Mouse (Mus musculus) intestine, embryonic 16.5 days (tissue): ENCODE results near the gene Max. TPM values are rescaled to one million over a fixed set of nuclear protein-coding genes. Genes with fewer than 3 reads are reported as not detected.

Source experiments
- ATAC-seq: fragments of 200-750 bp; cut with Nextera tagmentation; 2 replicates; pipeline ENCODE4 v1.8.0; 2017; ENCODE audit warnings: moderate TSS enrichment, moderate library complexity
- H3K27ac ChIP-seq: fragments of 300-500 bp; sonication (generic); 2 replicates; pipeline ENCODE4 v1.5.1; 2014; ENCODE audit warnings: mild to moderate bottlenecking, low read length
- H3K27me3 ChIP-seq: fragments of 300-500 bp; sonication (generic); replicated peaks from 2 replicates; pipeline ENCODE4 v1.6.1; 2014; ENCODE audit warnings: low read length, control low read depth, mixed read lengths; ENCODE audit not compliant: control insufficient read depth, insufficient read depth
- H3K36me3 ChIP-seq: fragments of 300-500 bp; sonication (generic); 2 replicates; pipeline ENCODE4 v1.6.1; 2014; ENCODE audit warnings: low read length, control low read depth; ENCODE audit not compliant: control insufficient read depth, insufficient read depth
- H3K4me1 ChIP-seq: fragments of 300-500 bp; sonication (generic); 2 replicates; pipeline ENCODE4 v1.6.1; 2014; ENCODE audit warnings: low read length, control low read depth, mixed read lengths; ENCODE audit not compliant: control insufficient read depth, insufficient read depth
- H3K4me2 ChIP-seq: fragments of 300-500 bp; sonication (generic); 2 replicates; pipeline ENCODE4 v1.6.1; 2014; ENCODE audit warnings: low read depth, low read length, control low read depth
- H3K4me3 ChIP-seq: fragments of 300-500 bp; sonication (generic); 2 replicates; pipeline ENCODE4 v1.5.1; 2014; ENCODE audit warnings: mild to moderate bottlenecking, low read length
- H3K9ac ChIP-seq: fragments of 300-500 bp; sonication (generic); 2 replicates; pipeline ENCODE4 v1.6.1; 2014; ENCODE audit warnings: low read depth, low read length
- H3K9me3 ChIP-seq: fragments of 300-500 bp; sonication (generic); 2 replicates; pipeline ENCODE4 v1.6.1; 2016; ENCODE audit warnings: low read length, control low read depth; ENCODE audit not compliant: control insufficient read depth
- WGBS: fragments of 180-500 bp; shearing (Covaris S2); extraction: QIAGEN DNeasy Blood & Tissue Kit; methylation state at CpG from one replicate; pipeline ENCODE4 v1.1.7; 2014; 5-methylcytosine and 5-hydroxymethylcytosine counted together
- polyA plus RNA-seq: library from polyadenylated mRNA; unstranded; fragments of >200 nt; fragmentation: Nextera tagmentation; extraction: Ambion mirVana; gene quantifications from 2 replicates; pipeline ENCODE4 v1.2.1, GENCODE M21; 2015

The Max gene
- polyA plus RNA-seq, 1 experiment from 2014 or later = 15.0 TPM

GRCm38 (mm10) chr12:76897006-76897405, 65.0 kb downstream of the Max start:
- Histone ChIP-seq H3K27ac (no peak overlapping the region), H3K4me2 (no peak overlapping the region), H3K9ac (no peak overlapping the region), H3K4me1 (no peaks in the 10 kb centered on the region), H3K27me3 (no peaks in the 10 kb centered on the region), H3K9me3 (no peaks in the 10 kb centered on the region), H3K36me3 (no peaks in the 10 kb centered on the region; the same call in 1 of the 2 replicates), H3K4me3 (no peak overlapping the region)
- 90% methylated on average over 10 of the region's 10 CpGs for WGBS
- no peak for ATAC-seq

DNA sequence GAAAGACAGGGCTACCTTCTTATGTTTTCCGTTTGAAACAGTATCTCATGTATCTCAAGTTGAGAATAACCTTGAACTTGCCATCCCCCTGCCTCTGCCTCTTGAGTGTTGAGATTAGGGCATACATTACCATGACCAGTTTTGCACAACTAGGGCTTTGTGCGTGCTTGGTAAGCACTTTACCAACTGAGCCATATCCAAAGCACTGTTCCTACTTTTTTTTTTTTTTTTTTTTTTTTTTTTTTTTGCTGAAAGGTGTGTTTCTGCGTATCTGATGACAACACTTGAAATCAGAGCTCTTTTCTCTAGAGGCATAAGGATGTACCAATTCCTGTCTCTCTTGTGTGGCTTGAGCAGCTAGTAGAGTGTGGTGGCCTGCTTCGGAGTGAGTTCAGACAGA, 65.4 kb downstream of the Max start:
- WGBS = 92% methylated on average over 4 of the region's 4 CpGs
- Histone ChIP-seq H3K27ac (no peak overlapping the region), H3K4me2 (no peak overlapping the region), H3K4me3 (no peak overlapping the region), H3K9me3 (no peaks in the 10 kb centered on the region), H3K9ac (no peak overlapping the region), H3K27me3 (no peaks in the 10 kb centered on the region), H3K4me1 (no peaks in the 10 kb centered on the region), H3K36me3 (peaks cover 2% of the 10 kb centered on the region; the same call in 1 of the 2 replicates)
- no peak for ATAC-seq

- H3K4me3 ChIP-seq = no peak overlapping the region
- H3K4me1 ChIP-seq = no peaks in the 10 kb centered on the region
- H3K36me3 ChIP-seq = peaks cover 2% of the 10 kb centered on the region; the same call in 1 of the 2 replicates
- no peak overlapping the region for H3K27ac ChIP-seq
- no peaks in the 10 kb centered on the region for H3K9me3 ChIP-seq
- no peak overlapping the region for H3K4me2 ChIP-seq
- peak; percentile 55 for ATAC-seq
- no peaks in the 10 kb centered on the region for H3K27me3 ChIP-seq
- WGBS = 51% methylated on average over 7 of the region's 7 CpGs
- no peak overlapping the region for H3K9ac ChIP-seq
These were observed 66.2 kb downstream of the Max start for GRCm38 (mm10) chr12:76895777-76896176.

- H3K36me3 ChIP-seq = peaks cover 2% of the 10 kb centered on the region; the same call in 1 of the 2 replicates
- no peaks in the 10 kb centered on the region for H3K4me1 ChIP-seq
- H3K27ac ChIP-seq = no peak overlapping the region
- H3K9ac ChIP-seq = no peak overlapping the region
- H3K27me3 ChIP-seq = no peaks in the 10 kb centered on the region
- no peak overlapping the region for H3K4me2 ChIP-seq
- 73% methylated on average over 10 of the region's 10 CpGs for WGBS
- ATAC-seq = no peak
- no peaks in the 10 kb centered on the region for H3K9me3 ChIP-seq
- no peak overlapping the region for H3K4me3 ChIP-seq
These were observed 67.0 kb downstream of the Max start for GRCm38 (mm10) chr12:76894792-76895559.

DNA sequence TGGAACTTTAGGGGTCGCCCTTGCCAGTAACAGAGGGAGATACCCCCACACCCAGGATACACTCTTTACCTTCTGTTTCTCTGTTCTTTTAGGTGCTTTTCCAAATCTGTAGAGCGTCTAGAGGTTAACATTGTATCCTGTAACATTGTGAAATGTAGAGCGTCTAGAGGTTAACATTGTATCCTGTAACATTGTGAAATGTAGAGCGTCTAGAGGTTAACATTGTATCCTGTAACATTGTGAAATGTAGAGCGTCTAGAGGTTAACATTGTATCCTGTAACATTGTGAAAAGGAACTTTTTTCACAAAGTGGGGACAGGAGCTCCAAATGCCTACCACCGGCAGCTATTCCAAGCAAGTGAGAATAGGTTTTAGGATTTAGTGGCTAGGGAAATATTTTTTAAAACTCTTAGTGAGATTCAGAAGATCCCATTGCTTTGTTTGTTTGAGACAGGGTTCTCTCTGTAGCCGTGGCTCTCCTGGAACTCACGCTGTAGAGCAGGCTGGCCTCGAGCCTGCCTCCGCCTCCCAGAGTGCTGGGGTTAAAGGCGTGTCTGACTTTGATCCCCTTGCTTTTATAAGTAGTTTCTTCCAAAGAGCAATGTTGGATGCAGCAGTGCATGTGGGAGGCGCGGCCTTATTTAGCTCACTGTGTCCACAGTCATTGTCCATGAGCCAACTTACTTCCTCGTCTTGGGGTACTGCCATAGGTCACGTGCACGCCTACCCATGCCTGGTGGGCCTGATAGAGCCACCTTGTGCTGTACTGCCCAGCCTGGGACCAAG, 68.9 kb downstream of the Max start:
- 83% methylated on average over 16 of the region's 16 CpGs for WGBS
- Histone ChIP-seq H3K4me2 (no peak overlapping the region), H3K36me3 (peaks cover 2% of the 10 kb centered on the region; the same call in 1 of the 2 replicates), H3K27ac (no peak overlapping the region), H3K9me3 (no peaks in the 10 kb centered on the region), H3K4me3 (no peak overlapping the region), H3K9ac (no peak overlapping the region), H3K4me1 (no peaks in the 10 kb centered on the region), H3K27me3 (no peaks in the 10 kb centered on the region)
- ATAC-seq = peak; percentile 54

DNA sequence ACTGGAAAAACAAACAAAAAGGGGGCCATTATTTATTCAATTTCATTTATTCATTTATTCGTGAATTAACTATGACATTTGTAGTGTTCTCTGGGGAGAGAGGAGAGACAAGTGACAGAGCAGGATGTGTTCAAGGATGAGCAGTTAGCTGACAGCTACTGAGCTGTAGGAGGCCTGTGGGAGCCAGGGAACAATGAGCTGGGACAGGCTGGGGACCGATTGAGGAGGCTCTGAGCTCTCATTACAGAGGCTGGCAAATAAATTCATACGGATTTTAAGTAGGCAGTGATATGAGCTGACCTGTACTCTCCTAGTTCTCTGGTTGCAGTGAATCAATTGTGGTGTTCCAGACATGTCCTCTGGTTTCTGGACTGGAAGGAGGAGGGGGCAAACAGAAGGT, 70.8 kb downstream of the Max start:
- H3K9me3 ChIP-seq = no peaks in the 10 kb centered on the region
- no peaks in the 10 kb centered on the region for H3K4me1 ChIP-seq
- H3K4me2 ChIP-seq = no peak overlapping the region
- ATAC-seq = no peak
- no peak overlapping the region for H3K9ac ChIP-seq
- no peaks in the 10 kb centered on the region for H3K27me3 ChIP-seq
- no peak overlapping the region for H3K4me3 ChIP-seq
- H3K36me3 ChIP-seq = peaks cover 2% of the 10 kb centered on the region; the same call in 1 of the 2 replicates
- 81% methylated on average over 3 of the region's 3 CpGs for WGBS
- no peak overlapping the region for H3K27ac ChIP-seq

- Histone ChIP-seq H3K27me3 (no peaks in the 10 kb centered on the region), H3K9me3 (no peaks in the 10 kb centered on the region), H3K36me3 (peaks cover 2% of the 10 kb centered on the region; the same call in 1 of the 2 replicates), H3K27ac (no peak overlapping the region), H3K4me3 (no peak overlapping the region), H3K9ac (no peak overlapping the region), H3K4me2 (no peak overlapping the region), H3K4me1 (peaks cover 2% of the 10 kb centered on the region; the same call in 1 of the 2 replicates)
- WGBS = 91% methylated on average over 11 of the region's 11 CpGs
- 0 out of 2 replicates have a peak, but pooled peaks have one; percentile 29 for ATAC-seq
These were observed 72.4 kb downstream of the Max start for GRCm38 (mm10) chr12:76889404-76890184.

DNA sequence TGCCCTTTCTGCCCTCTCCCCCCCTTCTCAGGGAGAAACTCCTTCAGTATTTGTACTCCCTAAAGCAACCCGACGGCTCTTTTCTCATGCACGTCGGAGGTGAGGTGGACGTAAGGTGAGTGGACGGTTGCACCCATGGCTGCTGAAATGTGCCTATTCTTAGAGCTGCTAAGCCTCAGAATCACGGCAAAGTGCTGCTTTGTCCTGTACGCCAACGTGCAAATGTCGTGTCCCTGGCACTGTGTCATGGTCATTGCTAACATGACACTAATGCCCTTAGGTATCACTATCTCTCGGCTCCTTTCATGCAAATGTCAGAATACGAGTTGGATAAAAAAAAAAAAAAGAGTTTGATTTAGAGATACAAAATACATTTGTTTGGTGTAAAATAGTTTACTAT, 74.1 kb downstream of the Max start:
- H3K4me2 ChIP-seq = no peak overlapping the region
- H3K9ac ChIP-seq = no peak overlapping the region
- no peaks in the 10 kb centered on the region for H3K27me3 ChIP-seq
- ATAC-seq = no peak
- H3K27ac ChIP-seq = no peak overlapping the region
- H3K36me3 ChIP-seq = peaks cover 2% of the 10 kb centered on the region; the same call in 1 of the 2 replicates
- H3K9me3 ChIP-seq = no peaks in the 10 kb centered on the region
- peaks cover 5% of the 10 kb centered on the region; the same call in 1 of the 2 replicates for H3K4me1 ChIP-seq
- H3K4me3 ChIP-seq = no peak overlapping the region
- 94% methylated on average over 12 of the region's 12 CpGs for WGBS
